In genomic region chr9:62091604-62092003, GRCm38 (mm10) we compare ENCODE assay signal across 15 mouse cellular contexts. TPM values are rescaled to one million over a fixed set of nuclear protein-coding genes. Genes with fewer than 3 reads are reported as not detected.
DNase-seq lines count a peak whose midpoint lies in the region; ATAC-seq and TF ChIP-seq lines count a peak whose summit lies in the region.
"Had no signal": no experiment of that assay in that cellular context is flagged by ENCODE, and none has a peak within 500 bp of the region (broad histone marks: within the 10 kb centered on the region; RNA-seq: fewer than 3 reads in every experiment).

No protein-coding gene starts in this region.

- H3K4me1 ChIP-seq in kidney, embryonic 15.5 days = no peaks in the 10 kb centered on the region
- H3K4me1 ChIP-seq: embryonic facial prominence, embryonic 12.5 days; stomach, embryonic 15.5 days had no signal

- H3K27me3 ChIP-seq in kidney, embryonic 15.5 days = no peaks in the 10 kb centered on the region
- H3K27me3 ChIP-seq: embryonic facial prominence, embryonic 12.5 days; megakaryocyte, embryonic 14.5 days; stomach, embryonic 15.5 days had no signal

- no peak for ATAC-seq in kidney, embryonic 15.5 days (replicated peaks; ENCODE audit: low FRiP score)
- ATAC-seq: activated CD4-positive, CD25-positive, alpha-beta regulatory T cell, adult 4 months; forebrain, embryonic 16.5 days had no signal

- 90% methylated on average over 5 of the region's 5 CpGs for WGBS in kidney, embryonic 15.5 days

- no peaks in the 10 kb centered on the region for H3K36me3 ChIP-seq in kidney, embryonic 15.5 days
- H3K36me3 ChIP-seq: embryonic facial prominence, embryonic 12.5 days; limb, embryonic 10.5 days; stomach, embryonic 15.5 days had no signal

- H3K4me3 ChIP-seq in kidney, embryonic 15.5 days (replicated peaks) = no peak overlapping the region
- H3K4me3 ChIP-seq in layer of hippocampus, adult 2 months = no peak overlapping the region
- H3K4me3 ChIP-seq: embryonic facial prominence, embryonic 12.5 days; limb, embryonic 10.5 days; megakaryocyte, embryonic 14.5 days; stomach, embryonic 15.5 days had no signal

- no peak for TF ChIP-seq CTCF in layer of hippocampus, adult 2 months (conservative IDR thresholded peaks at IDR 0.05)

- no peak overlapping the region for H3K4me2 ChIP-seq in kidney, embryonic 15.5 days
- H3K4me2 ChIP-seq: embryonic facial prominence, embryonic 12.5 days; stomach, embryonic 15.5 days had no signal

- H3K9ac ChIP-seq in kidney, embryonic 15.5 days = no peak overlapping the region
- H3K9ac ChIP-seq: embryonic facial prominence, embryonic 12.5 days; stomach, embryonic 15.5 days had no signal

- H3K9me3 ChIP-seq in kidney, embryonic 15.5 days (replicated peaks) = no peaks in the 10 kb centered on the region
- H3K9me3 ChIP-seq: embryonic facial prominence, embryonic 12.5 days; limb, embryonic 10.5 days; megakaryocyte, embryonic 14.5 days; stomach, embryonic 15.5 days had no signal

- DNase-seq in kidney, adult 9 months = peak; percentile 14
- peak; percentile 61 for DNase-seq in adipocyte (ENCODE audit: low spot score)
- peak; percentile 30 for DNase-seq in fibroblast of lung, adult 2 months (ENCODE audit: low read depth)
- DNase-seq in lung, postnatal 14 days = peak; percentile 60
- DNase-seq in yolk sac, embryonic 10.5 days (ENCODE audit: low spot score) = no peak
- DNase-seq in layer of hippocampus, adult 2 months (ENCODE audit: low spot score in 2 of 2) = no peak
- DNase-seq: cerebellum, adult 9-10 months; right cerebral cortex, adult 18-20 months had no signal

- no peak overlapping the region for H3K27ac ChIP-seq in kidney, embryonic 15.5 days
- H3K27ac ChIP-seq in layer of hippocampus, adult 2 months = no peak overlapping the region
- H3K27ac ChIP-seq: embryonic facial prominence, embryonic 12.5 days; limb, embryonic 10.5 days; stomach, embryonic 15.5 days had no signal

RNA-seq across cellular contexts. Expression of gene Glce, which starts 30.9 kb away (rescaled TPM):
- 19.0 and 20.2 TPM in 2 replicates for polyA plus RNA-seq in kidney, embryonic 15.5 days (2015; fragmentation: Nextera tagmentation; extraction: Ambion mirVana)
- total RNA-seq in layer of hippocampus, adult 2 months (2021) = 10 to 100 TPM; 23.9 to 27.5 TPM

Comparison
In these comparisons a context has a peak if more than half of its experiments do, and no peak if none do; other contexts are left out.
1. DNase-seq: peak in kidney, adult 9 months (single experiment), adipocyte (single experiment), fibroblast of lung, adult 2 months (single experiment) and lung, postnatal 14 days (single experiment); none in yolk sac, embryonic 10.5 days (single experiment) and layer of hippocampus, adult 2 months (0 of 2).